Mouse (Mus musculus) spleen, adult 2 months (tissue): ENCODE measurements around the gene Vmn1r73. TPM values are rescaled to one million over a fixed set of nuclear protein-coding genes. Genes with fewer than 3 reads are reported as not detected.

Experiments used
- DNase-seq, 2 experiments: peaks; one replicate each; pipeline versions ENCODE4 v3.0.0 to v3.0.0-alpha.2; 2012 to 2021; ENCODE audit warnings: low spot score in 2 of 2, low read depth in 1 of 2
- H3K27ac ChIP-seq: fragments of 200-500 bp; 2 replicates; pipeline ENCODE4 v1.5.1; 2012; ENCODE audit warnings: low read length, inconsistent platforms; ENCODE audit not compliant: insufficient read depth
- H3K27me3 ChIP-seq: fragments of 200-500 bp; 2 replicates; pipeline ENCODE4 v1.6.1; 2012; ENCODE audit warnings: mild to moderate bottlenecking, moderate library complexity, low read length, inconsistent platforms; ENCODE audit not compliant: control insufficient read depth, insufficient read depth
- H3K36me3 ChIP-seq: fragments of 200-500 bp; 2 replicates; pipeline ENCODE4 v1.6.1; 2012; ENCODE audit warnings: mild to moderate bottlenecking, low read length, inconsistent platforms; ENCODE audit not compliant: control insufficient read depth, insufficient read depth
- H3K4me1 ChIP-seq: fragments of 200-500 bp; 2 replicates; pipeline ENCODE4 v1.6.1; 2011; ENCODE audit warnings: inconsistent platforms; ENCODE audit not compliant: control insufficient read depth, insufficient read depth, insufficient read length
- H3K4me3 ChIP-seq: fragments of 200-500 bp; 2 replicates; pipeline ENCODE4 v1.5.1; 2011; ENCODE audit warnings: mild to moderate bottlenecking, inconsistent platforms; ENCODE audit not compliant: insufficient read depth, insufficient read length; ENCODE audit errors: extremely low read depth
- CTCF ChIP-seq: fragments of 200-500 bp; IDR thresholded peaks from 2 replicates; pipeline ENCODE4 v1.5.1; 2011; ENCODE audit warnings: mild to moderate bottlenecking, inconsistent platforms; ENCODE audit not compliant: insufficient read depth, insufficient read length, insufficient replicate concordance; ENCODE audit errors: extremely low read depth
- POLR2A ChIP-seq: fragments of 200-500 bp; IDR thresholded peaks from 2 replicates; pipeline ENCODE4 v1.6.1; 2011; ENCODE audit warnings: low read depth, low read length, inconsistent platforms
- WGBS: fragments of 180-500 bp; shearing (Covaris S2); methylation state at CpG from one replicate; pipeline ENCODE4 v1.1.7; 2018; 5-methylcytosine and 5-hydroxymethylcytosine counted together
- polyA plus RNA-seq: library from polyadenylated mRNA; depleted of rRNA; stranded (reverse); fragments of >200 nt; gene quantifications from 2 replicates; pipeline ENCODE4 v1.2.3, GENCODE M21; 2012; rRNA removed

Gene Vmn1r73
- not detected in 2 replicates for polyA plus RNA-seq

DNA sequence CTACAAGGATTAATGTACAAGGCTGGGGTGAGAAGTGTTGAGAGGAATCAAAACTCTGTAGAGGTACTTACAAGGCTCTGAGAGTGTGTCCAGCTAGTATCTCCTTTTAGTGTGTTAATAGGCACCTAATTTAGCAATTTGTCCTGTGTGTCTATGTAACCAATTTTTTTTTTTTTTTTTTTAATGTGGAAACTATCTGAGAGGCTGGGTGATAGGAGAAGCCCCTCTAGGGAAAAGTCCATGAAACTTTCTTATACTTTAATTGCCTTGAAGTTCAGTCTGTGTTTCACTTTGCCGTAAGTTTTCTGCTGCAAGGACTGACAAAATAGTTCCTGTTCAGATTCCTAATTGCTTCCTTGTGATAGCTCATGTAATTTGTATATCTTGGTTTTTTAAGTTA, at the start of gene Vmn1r73:
TSS of gene Vmn1r73 (plus strand) at position 301 of the 400 bp plus-strand sequence.
- Histone ChIP-seq H3K36me3 (no peaks in the 10 kb centered on the region), H3K27me3 (no peaks in the 10 kb centered on the region), H3K4me1 (no peaks in the 10 kb centered on the region), H3K27ac (no peak within 1 kb of the TSS), H3K4me3 (no peak within 1 kb of the TSS)
- WGBS = 89% methylated on average over 1 of the region's 1 CpGs
- no peak for TF ChIP-seq CTCF
- no peak for TF ChIP-seq POLR2A
- DNase-seq = no peak

Other genes with a start within 250 kb of the Vmn1r73 start
- not detected in 2 replicates for gene Zscan4-ps2, start 216.0 kb upstream of the Vmn1r73 start, polyA plus RNA-seq
- not detected in 2 replicates for gene Zscan4-ps3, start 121.0 kb upstream of the Vmn1r73 start, polyA plus RNA-seq
- gene Vmn1r72, start 50.1 kb upstream of the Vmn1r73 start, polyA plus RNA-seq = not detected in 2 replicates
- gene Vmn1r74, start 103.7 kb downstream of the Vmn1r73 start, polyA plus RNA-seq = not detected in 2 replicates
- gene Vmn1r75, start 144.4 kb downstream of the Vmn1r73 start, polyA plus RNA-seq = not detected in 2 replicates
- not detected in 2 replicates for gene Vmn1r76, start 207.9 kb downstream of the Vmn1r73 start, polyA plus RNA-seq